Mouse (Mus musculus): ENCODE data around the gene Mtmr14. TPM values are rescaled to one million over a fixed set of nuclear protein-coding genes. Genes with fewer than 3 reads are reported as not detected.

Mtmr14 gene
- polyA plus RNA-seq (2015; fragmentation: Nextera tagmentation; extraction: Ambion mirVana): 36.2 and 39.4 TPM in 2 replicates

- peak; percentile 99 for ATAC-seq (replicated peaks; ENCODE audit: low FRiP score)
- H3K27ac ChIP-seq: peak within 1 kb of the TSS; percentile 66
- H3K4me3 ChIP-seq (replicated peaks): peak within 1 kb of the TSS; percentile 97
- 0 out of 2 replicates have a peak, but pooled peaks cover 3% of the 10 kb centered on the region for H3K27me3 ChIP-seq
- H3K36me3 ChIP-seq: peaks cover 21% of the 10 kb centered on the region
- peaks cover 15% of the 10 kb centered on the region for H3K4me1 ChIP-seq
- peak within 1 kb of the TSS; percentile 76 for H3K4me2 ChIP-seq
- H3K9me3 ChIP-seq (replicated peaks): no peaks in the 10 kb centered on the region
- peak within 1 kb of the TSS; percentile 89 for H3K9ac ChIP-seq
- WGBS: under 1% methylated on average over 55 of the region's 55 CpGs
Measured at GRCm38 (mm10) chr6:113237542-113238270, at the start of gene Mtmr14. Gene Mtmr14, plus strand, starts transcription at chr6:113237843.

DNA sequence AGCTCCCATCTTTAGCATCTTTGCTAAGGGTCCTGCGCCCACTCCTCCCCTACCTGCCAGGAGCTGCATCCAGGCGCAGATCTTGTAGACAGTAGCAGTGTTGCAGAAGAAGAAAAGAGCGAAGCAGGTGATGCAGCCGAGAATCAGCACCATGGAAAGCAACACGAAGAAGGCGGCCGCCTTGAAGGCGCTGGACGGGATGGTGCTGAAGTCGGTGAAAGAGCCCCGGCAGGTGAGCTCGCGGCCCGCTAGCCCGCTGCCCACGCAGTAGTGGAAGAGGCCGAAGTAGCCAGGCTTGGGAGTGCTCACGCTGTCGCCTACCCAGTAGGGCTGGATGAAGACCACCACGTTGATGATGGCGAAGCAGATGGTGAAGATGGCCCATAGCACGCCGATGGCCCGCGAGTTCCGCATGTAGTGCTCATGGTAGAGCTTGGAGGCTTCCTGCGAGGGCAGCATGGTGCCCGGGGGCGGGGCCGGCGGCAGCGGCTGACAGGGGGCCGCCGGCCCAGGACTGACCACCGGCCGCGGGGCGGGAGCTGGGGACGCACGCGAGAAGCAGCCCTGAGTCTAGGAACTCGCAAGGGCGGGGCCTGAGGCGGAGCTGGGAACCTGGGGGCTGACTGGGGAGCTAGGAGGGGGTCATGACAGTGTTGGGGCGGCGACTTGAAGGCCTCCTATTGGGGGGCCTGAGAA, 43.7 kb upstream of the Mtmr14 start:
- Histone ChIP-seq H3K36me3 (no peaks in the 10 kb centered on the region), H3K9ac (no peak overlapping the region), H3K9me3 (replicated peaks) (no peaks in the 10 kb centered on the region), H3K4me1 (peaks cover 17% of the 10 kb centered on the region), H3K27ac (no peak overlapping the region), H3K27me3 (peaks cover 58% of the 10 kb centered on the region), H3K4me3 (replicated peaks) (peak overlapping the region; percentile 22), H3K4me2 (peak overlapping the region; percentile 85)
- peak; percentile 49; the same call in 1 of the 2 replicates for ATAC-seq (replicated peaks; ENCODE audit: low FRiP score)
- 4% methylated on average over 46 of the region's 46 CpGs for WGBS

- no peaks in the 10 kb centered on the region for H3K9me3 ChIP-seq (replicated peaks)
- H3K9ac ChIP-seq: no peak overlapping the region
- peak overlapping the region; percentile 52 for H3K4me3 ChIP-seq (replicated peaks)
- H3K27ac ChIP-seq: no peak overlapping the region
- no peaks in the 10 kb centered on the region for H3K36me3 ChIP-seq
- ATAC-seq (replicated peaks; ENCODE audit: low FRiP score): no peak
- WGBS: under 1% methylated on average over 5 of the region's 5 CpGs
- H3K4me1 ChIP-seq: peaks cover 17% of the 10 kb centered on the region
- H3K27me3 ChIP-seq: peaks cover 58% of the 10 kb centered on the region
- H3K4me2 ChIP-seq: peak overlapping the region; percentile 85
Measured at GRCm38 (mm10) chr6:113194517-113194840, 43.2 kb upstream of the Mtmr14 start.

- no peak within 1 kb of the TSS for H3K9ac ChIP-seq
- H3K27me3 ChIP-seq: peaks cover 58% of the 10 kb centered on the region
- no peaks in the 10 kb centered on the region for H3K36me3 ChIP-seq
- no peak within 1 kb of the TSS for H3K27ac ChIP-seq
- H3K4me2 ChIP-seq: peak within 1 kb of the TSS; percentile 85
- 0 out of 2 replicates have a peak, but pooled peaks have one; percentile 49 for ATAC-seq (replicated peaks; ENCODE audit: low FRiP score)
- H3K4me1 ChIP-seq: peaks cover 17% of the 10 kb centered on the region
- peak within 1 kb of the TSS; percentile 52 for H3K4me3 ChIP-seq (replicated peaks)
- WGBS: 2% methylated on average over 51 of the region's 66 CpGs
- H3K9me3 ChIP-seq (replicated peaks): no peaks in the 10 kb centered on the region
Measured at GRCm38 (mm10) chr6:113194841-113195595, 42.6 kb upstream of the Mtmr14 start, which contains the start of gene Lhfpl4. Gene Lhfpl4, minus strand, starts transcription at chr6:113195384.

- Histone ChIP-seq H3K4me2 (peak overlapping the region; percentile 85), H3K27ac (no peak overlapping the region), H3K27me3 (peaks cover 58% of the 10 kb centered on the region), H3K4me1 (peaks cover 17% of the 10 kb centered on the region), H3K36me3 (no peaks in the 10 kb centered on the region), H3K9me3 (replicated peaks) (no peaks in the 10 kb centered on the region), H3K9ac (no peak overlapping the region), H3K4me3 (replicated peaks) (peak overlapping the region; percentile 52)
- no peak for ATAC-seq (replicated peaks; ENCODE audit: low FRiP score)
- 17% methylated on average over 9 of the region's 9 CpGs for WGBS
Measured at GRCm38 (mm10) chr6:113195596-113195992, 42.0 kb upstream of the Mtmr14 start.

- Histone ChIP-seq H3K4me3 (replicated peaks) (no peak overlapping the region), H3K9ac (no peak overlapping the region), H3K9me3 (replicated peaks) (no peaks in the 10 kb centered on the region), H3K27ac (no peak overlapping the region), H3K4me2 (no peak overlapping the region), H3K4me1 (no peaks in the 10 kb centered on the region), H3K36me3 (no peaks in the 10 kb centered on the region), H3K27me3 (no peaks in the 10 kb centered on the region)
- 67% methylated on average over 2 of the region's 2 CpGs for WGBS
- ATAC-seq (replicated peaks; ENCODE audit: low FRiP score): no peak
Measured at GRCm38 (mm10) chr6:113216280-113216679, 21.4 kb upstream of the Mtmr14 start.

GRCm38 (mm10) chr6:113225798-113226197, 11.8 kb upstream of the Mtmr14 start:
- H3K27ac ChIP-seq: no peak overlapping the region
- H3K9ac ChIP-seq: no peak overlapping the region
- H3K27me3 ChIP-seq: no peaks in the 10 kb centered on the region
- H3K9me3 ChIP-seq (replicated peaks): no peaks in the 10 kb centered on the region
- 70% methylated on average over 4 of the region's 4 CpGs for WGBS
- no peak overlapping the region for H3K4me2 ChIP-seq
- ATAC-seq (replicated peaks; ENCODE audit: low FRiP score): no peak
- no peaks in the 10 kb centered on the region for H3K4me1 ChIP-seq
- H3K4me3 ChIP-seq (replicated peaks): no peak overlapping the region
- no peaks in the 10 kb centered on the region for H3K36me3 ChIP-seq

DNA sequence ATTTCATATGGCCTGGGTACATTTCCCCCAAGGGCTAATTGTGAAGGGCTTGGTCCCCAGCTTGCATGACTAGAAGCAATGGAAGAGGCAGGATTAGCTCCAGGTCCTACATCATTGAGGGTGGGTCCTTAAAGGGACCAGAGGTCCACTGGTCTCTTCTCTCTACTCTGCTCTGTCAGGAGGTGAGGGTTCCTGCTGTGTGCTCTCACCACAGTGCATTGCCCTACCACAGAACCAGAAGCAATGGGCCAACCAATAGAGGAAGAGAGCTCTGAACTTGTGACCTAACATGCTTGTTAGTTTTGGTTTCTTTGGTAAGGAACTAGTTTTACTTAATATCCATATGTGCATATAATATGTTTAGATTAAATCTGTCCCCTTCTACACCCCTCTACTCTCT, 10.9 kb upstream of the Mtmr14 start:
- Histone ChIP-seq H3K4me3 (replicated peaks) (no peak overlapping the region), H3K27me3 (no peaks in the 10 kb centered on the region), H3K27ac (no peak overlapping the region), H3K9ac (no peak overlapping the region), H3K4me2 (no peak overlapping the region), H3K36me3 (no peaks in the 10 kb centered on the region), H3K4me1 (no peaks in the 10 kb centered on the region), H3K9me3 (replicated peaks) (no peaks in the 10 kb centered on the region)
- ATAC-seq (replicated peaks; ENCODE audit: low FRiP score): no peak

DNA sequence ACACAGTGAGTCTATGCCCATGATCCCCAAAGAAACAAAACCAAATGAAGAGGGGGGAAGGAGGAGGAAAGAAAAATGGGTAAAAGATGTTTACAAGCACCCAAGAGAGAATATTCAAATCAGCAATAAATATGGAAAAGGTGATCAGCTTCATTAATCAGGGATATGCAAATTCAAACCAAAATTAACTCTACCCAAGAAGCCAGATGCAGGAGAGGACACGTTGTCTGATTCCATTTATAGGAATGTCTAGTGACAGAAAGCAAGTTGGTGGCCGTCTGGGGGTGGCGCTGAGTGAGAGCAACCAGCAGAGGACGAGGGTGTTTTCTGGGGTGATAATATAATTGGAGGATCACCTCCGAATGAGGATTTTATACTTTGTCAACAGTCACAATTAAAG, 2.5 kb upstream of the Mtmr14 start:
- 72% methylated on average over 5 of the region's 5 CpGs for WGBS

GRCm38 (mm10) chr6:113238442-113238841, 799 bp downstream of the Mtmr14 start:
- H3K27ac ChIP-seq: no peak overlapping the region
- H3K4me3 ChIP-seq (replicated peaks): peak overlapping the region; percentile 97
- 0 out of 2 replicates have a peak, but pooled peaks cover 3% of the 10 kb centered on the region for H3K27me3 ChIP-seq
- peaks cover 28% of the 10 kb centered on the region for H3K36me3 ChIP-seq
- H3K4me2 ChIP-seq: peak overlapping the region; percentile 76
- 27% methylated on average over 6 of the region's 6 CpGs for WGBS
- no peaks in the 10 kb centered on the region for H3K9me3 ChIP-seq (replicated peaks)
- H3K4me1 ChIP-seq: peaks cover 18% of the 10 kb centered on the region
- peak overlapping the region; percentile 89 for H3K9ac ChIP-seq
- no peak for ATAC-seq (replicated peaks; ENCODE audit: low FRiP score)

More for the DNA sequence above, 2.5 kb upstream of the Mtmr14 start:
- no peak for ATAC-seq (replicated peaks; ENCODE audit: low FRiP score)
- no peak overlapping the region for H3K4me3 ChIP-seq (replicated peaks)
- H3K9ac ChIP-seq: no peak overlapping the region
- no peaks in the 10 kb centered on the region for H3K9me3 ChIP-seq (replicated peaks)
- H3K4me1 ChIP-seq: peaks cover 15% of the 10 kb centered on the region
- no peak overlapping the region for H3K27ac ChIP-seq
- H3K4me2 ChIP-seq: no peak overlapping the region
- H3K36me3 ChIP-seq: peaks cover 5% of the 10 kb centered on the region
- 0 out of 2 replicates have a peak, but pooled peaks cover 3% of the 10 kb centered on the region for H3K27me3 ChIP-seq

- Histone ChIP-seq H3K36me3 (peaks cover 45% of the 10 kb centered on the region), H3K9me3 (replicated peaks) (no peaks in the 10 kb centered on the region), H3K4me1 (peaks cover 16% of the 10 kb centered on the region), H3K4me2 (no peak overlapping the region), H3K4me3 (replicated peaks) (no peak overlapping the region), H3K27me3 (no peaks in the 10 kb centered on the region), H3K9ac (no peak overlapping the region), H3K27ac (no peak overlapping the region)
- 70% methylated on average over 1 of the region's 1 CpGs for WGBS
- no peak for ATAC-seq (replicated peaks; ENCODE audit: low FRiP score)
Measured at GRCm38 (mm10) chr6:113242753-113243152, 5.1 kb downstream of the Mtmr14 start.

DNA sequence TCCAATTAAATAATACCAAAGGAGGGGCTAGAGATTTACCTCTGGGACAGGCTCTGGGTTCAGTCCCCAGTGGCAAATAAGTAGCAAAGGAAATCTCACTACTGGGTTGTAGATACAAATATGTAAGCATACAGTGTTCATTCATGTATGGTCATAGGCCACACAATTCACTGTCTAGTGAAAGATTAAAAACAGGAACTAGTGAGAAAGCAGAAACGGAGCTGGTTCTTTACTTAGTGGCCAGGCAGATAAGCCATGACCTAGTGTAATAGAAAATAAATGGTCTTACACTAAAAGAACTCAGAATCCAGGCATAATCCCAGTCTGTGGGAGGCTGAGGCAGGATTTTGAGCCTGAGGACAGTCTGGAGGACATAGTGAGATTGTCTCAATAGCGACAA, 7.9 kb downstream of the Mtmr14 start:
- H3K4me3 ChIP-seq (replicated peaks): no peak overlapping the region
- no peaks in the 10 kb centered on the region for H3K9me3 ChIP-seq (replicated peaks)
- H3K4me1 ChIP-seq: 0 out of 2 replicates have a peak, but pooled peaks cover 4% of the 10 kb centered on the region
- no peaks in the 10 kb centered on the region for H3K27me3 ChIP-seq
- H3K4me2 ChIP-seq: no peak overlapping the region
- ATAC-seq (replicated peaks; ENCODE audit: low FRiP score): no peak
- no peak overlapping the region for H3K9ac ChIP-seq
- WGBS: 88% methylated on average over 2 of the region's 2 CpGs
- H3K36me3 ChIP-seq: peaks cover 48% of the 10 kb centered on the region
- H3K27ac ChIP-seq: no peak overlapping the region
